Mouse (Mus musculus) urinary bladder, postnatal 14 days (tissue): ENCODE results near the gene Sox15.
"Not testable (repeated sequence)": the region's sequence is repeated elsewhere in the genome, so short reads cannot be mapped to it uniquely, and the experiment has no call there.

Source experiments
- DNase-seq: peaks from one replicate; pipeline ENCODE4 v3.0.0; 2021; ENCODE audit warnings: low spot score

The Sox15 gene

DNA sequence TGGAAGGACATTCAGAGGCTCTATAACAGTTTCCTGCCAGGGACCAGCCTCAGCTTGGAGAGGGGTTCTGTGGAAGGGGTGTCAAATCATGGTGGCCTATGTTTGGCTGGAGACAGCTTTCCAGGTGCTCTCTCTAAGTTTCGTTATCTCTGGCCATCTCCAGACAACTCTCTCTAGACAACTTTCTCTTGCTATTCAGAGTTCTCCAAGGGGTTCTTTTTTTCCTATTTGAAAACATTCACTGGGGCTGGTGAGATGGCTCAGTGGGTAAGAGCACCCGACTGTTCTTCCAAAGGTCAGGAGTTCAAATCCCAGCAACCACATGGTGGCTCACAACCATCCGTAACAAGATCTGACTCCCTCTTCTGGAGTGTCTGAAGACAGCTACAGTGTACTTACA lies 48.3 kb downstream of the Sox15 start:
- not testable (repeated sequence) for DNase-seq

GRCm38 (mm10) chr11:69703814-69704612 lies 48.9 kb downstream of the Sox15 start:
- DNase-seq: no peak

DNA sequence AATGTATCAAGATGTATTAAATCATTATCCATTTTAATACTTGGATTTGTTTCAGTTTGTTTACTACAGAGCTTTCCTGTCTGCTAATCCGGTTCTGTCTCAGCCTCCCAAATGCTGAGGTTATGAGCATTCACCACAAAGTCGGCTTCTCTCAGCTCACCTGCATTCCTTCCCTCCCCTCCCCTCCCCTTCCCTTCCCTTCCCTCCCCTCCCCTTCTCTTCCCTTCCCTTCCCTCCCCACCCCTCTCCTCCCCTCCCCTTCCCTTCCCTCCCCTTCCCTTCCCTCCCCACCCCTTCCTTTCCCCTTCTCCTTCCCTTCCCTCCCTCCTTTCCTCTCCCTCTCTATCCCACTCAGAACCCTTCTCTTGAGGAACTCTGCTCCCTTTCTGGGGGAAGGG lies 49.5 kb downstream of the Sox15 start:
- no peak for DNase-seq
